Mouse (Mus musculus): ENCODE results near the gene Olfr366. TPM values are rescaled to one million over a fixed set of nuclear protein-coding genes. Genes with fewer than 3 reads are reported as not detected.

The Olfr366 gene
- polyA plus RNA-seq (2015; fragmentation: Nextera tagmentation; extraction: Ambion mirVana) = not detected in 2 replicates

DNA sequence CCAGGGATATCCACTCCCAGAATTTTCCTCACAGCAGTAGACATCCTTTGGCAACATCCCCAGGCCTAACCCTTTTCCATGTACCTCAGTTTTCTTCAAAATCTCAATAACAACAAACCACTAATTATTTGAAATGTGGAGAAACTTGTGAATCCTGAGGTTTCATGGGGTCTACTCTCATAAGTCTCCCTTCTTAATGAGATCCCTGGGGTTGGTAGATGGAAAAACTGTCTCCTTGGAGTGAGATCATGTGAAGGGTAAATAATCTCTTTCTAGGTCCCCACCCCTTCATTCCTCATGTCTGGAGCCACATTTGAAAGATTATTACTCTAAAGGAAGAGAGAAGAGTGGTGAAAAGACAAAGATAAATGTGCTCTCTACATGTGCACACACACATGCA is at the start of gene Olfr366:
Gene Olfr366 (plus strand): TSS at position 301 of the 400 bp plus-strand sequence.

DNA sequence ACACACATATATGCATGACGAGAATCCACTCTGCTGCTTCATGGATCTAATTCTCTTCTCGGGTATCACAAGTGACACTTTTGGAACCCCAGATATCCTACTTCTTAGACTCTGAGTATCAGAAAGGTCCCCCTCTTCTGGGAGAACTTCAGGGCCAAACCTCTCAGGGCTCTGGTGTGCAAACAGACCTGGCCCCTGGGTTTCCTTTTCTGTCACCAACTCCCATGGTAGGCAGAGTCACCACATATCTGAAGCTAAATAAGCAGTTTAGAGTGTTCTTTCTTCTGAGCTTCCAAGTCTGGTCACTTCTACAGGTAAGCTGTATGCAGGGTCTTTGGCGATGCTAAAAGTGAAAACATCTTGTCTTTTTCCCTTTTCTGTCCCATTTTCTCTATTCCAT is 23.5 kb upstream of the Olfr366 start, which contains the start of gene Olfr365:
Gene Olfr365 (plus strand): TSS at position 301 of the 400 bp plus-strand sequence.

Other genes with a start within 250 kb of the Olfr366 start
- not detected in 2 replicates for gene Olfr357, start 217.7 kb upstream of the Olfr366 start, polyA plus RNA-seq (2015; fragmentation: Nextera tagmentation; extraction: Ambion mirVana)
- gene Olfr358, start 202.2 kb upstream of the Olfr366 start, polyA plus RNA-seq (2015; fragmentation: Nextera tagmentation; extraction: Ambion mirVana) = not detected in 2 replicates
- gene Olfr360, start 145.8 kb upstream of the Olfr366 start, polyA plus RNA-seq (2015; fragmentation: Nextera tagmentation; extraction: Ambion mirVana) = not detected in 2 replicates
- gene Olfr361, start 122.3 kb upstream of the Olfr366 start, polyA plus RNA-seq (2015; fragmentation: Nextera tagmentation; extraction: Ambion mirVana) = not detected in 2 replicates
- gene Olfr362, start 93.7 kb upstream of the Olfr366 start, polyA plus RNA-seq (2015; fragmentation: Nextera tagmentation; extraction: Ambion mirVana) = not detected in 2 replicates
- gene Olfr364-ps1, start 72.3 kb upstream of the Olfr366 start, polyA plus RNA-seq (2015; fragmentation: Nextera tagmentation; extraction: Ambion mirVana) = not detected in 2 replicates
- gene Olfr365, start 23.4 kb upstream of the Olfr366 start, polyA plus RNA-seq (2015; fragmentation: Nextera tagmentation; extraction: Ambion mirVana) = not detected in 2 replicates
- gene Olfr368, start 114.9 kb downstream of the Olfr366 start, polyA plus RNA-seq (2015; fragmentation: Nextera tagmentation; extraction: Ambion mirVana) = not detected in 2 replicates
- gene Pdcl, start 147.8 kb downstream of the Olfr366 start, polyA plus RNA-seq (2015; fragmentation: Nextera tagmentation; extraction: Ambion mirVana) = 26.3 and 26.7 TPM in 2 replicates
- 5.2 and 6.4 TPM in 2 replicates for gene Rc3h2, start 211.3 kb downstream of the Olfr366 start, polyA plus RNA-seq (2015; fragmentation: Nextera tagmentation; extraction: Ambion mirVana)
- 2.2 and 3.0 TPM in 2 replicates for gene Zbtb26, start 231.6 kb downstream of the Olfr366 start, polyA plus RNA-seq (2015; fragmentation: Nextera tagmentation; extraction: Ambion mirVana)
- 2.0 and 2.3 TPM in 2 replicates for gene Zbtb6, start 231.6 kb downstream of the Olfr366 start, polyA plus RNA-seq (2015; fragmentation: Nextera tagmentation; extraction: Ambion mirVana)
- gene Rabgap1, start 231.7 kb downstream of the Olfr366 start, polyA plus RNA-seq (2015; fragmentation: Nextera tagmentation; extraction: Ambion mirVana) = 16.2 and 18.1 TPM in 2 replicates